Mouse (Mus musculus): ENCODE measurements around the gene Hoxa10. TPM values are rescaled to one million over a fixed set of nuclear protein-coding genes. Genes with fewer than 3 reads are reported as not detected.

Gene Hoxa10
- total and polyA plus RNA-seq, 3 experiments, result not detected

DNA sequence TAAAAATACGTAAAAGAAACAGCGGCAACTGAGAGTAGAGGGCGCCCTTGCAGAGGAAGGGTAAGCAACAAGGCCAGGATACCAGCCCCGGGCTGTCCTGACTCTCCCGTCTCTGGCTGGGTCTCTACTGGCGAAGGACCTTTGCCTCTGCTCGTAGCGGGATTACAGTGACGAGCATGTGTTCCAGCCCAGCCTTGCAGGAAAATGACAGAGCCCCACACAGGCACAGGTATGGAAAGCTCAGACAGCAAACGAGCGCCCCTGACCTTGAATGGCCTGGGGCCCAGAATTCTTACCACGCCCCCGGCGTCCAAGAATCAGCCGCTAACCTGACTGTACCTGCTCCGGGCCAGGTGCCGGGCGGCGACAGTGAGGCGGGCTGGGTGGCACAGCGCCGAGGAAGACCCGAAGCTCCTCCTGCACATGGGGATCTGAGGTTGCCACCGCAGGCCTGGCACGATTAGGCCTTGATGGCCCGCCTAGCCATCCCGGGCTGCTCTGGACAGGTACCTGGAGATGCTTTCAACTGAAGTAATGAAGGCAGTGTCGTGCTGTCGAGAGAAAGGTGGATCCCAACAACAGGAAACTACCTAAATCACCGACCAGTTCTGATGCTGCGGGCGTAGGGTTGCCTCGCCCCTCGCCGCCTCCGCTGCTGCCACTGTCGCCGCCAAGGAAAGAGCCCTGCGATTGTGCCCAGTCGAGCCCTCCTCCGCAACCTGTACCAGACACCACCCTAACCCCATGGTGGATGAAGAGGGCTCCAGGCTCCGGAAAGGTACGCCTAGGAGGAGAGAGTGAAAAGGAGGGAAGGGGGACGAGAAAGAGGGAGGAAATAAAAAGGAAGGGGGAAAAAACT, 10.9 kb downstream of the Hoxa10 start:
- Histone ChIP-seq H3K27ac (ENCODE audit: control insufficient read depth, low read depth, low read length) (no peak overlapping the region), H3K27me3 (ENCODE audit: control insufficient read depth in 1 of 2, insufficient read depth in 2 of 2, low read length in 2 of 2) (no peaks in the 10 kb centered on the region), H3K9me3 (replicated peaks; ENCODE audit: insufficient read depth, low read length) (no peaks in the 10 kb centered on the region), H3K9ac (ENCODE audit: control insufficient read depth, low read depth, low read length, poor library complexity, severe bottlenecking) (no peak overlapping the region), H3K36me3 (ENCODE audit: control insufficient read depth in 1 of 2, insufficient read depth in 2 of 2, low read length in 2 of 2) (no peaks in the 10 kb centered on the region), H3K4me1 (ENCODE audit: control insufficient read depth in 1 of 2, insufficient read depth in 2 of 2, low read length in 2 of 2) (no peaks in the 10 kb centered on the region), H3K4me3 (ENCODE audit: control insufficient read depth in 1 of 2, insufficient read depth in 1 of 2, low read depth in 2 of 2, low read length in 2 of 2) (no peak overlapping the region), H3K79me2 (ENCODE audit: control insufficient read depth, insufficient read depth, low read length, poor library complexity) (no peaks in the 10 kb centered on the region)
- no peak for DNase-seq (ENCODE audit: low read depth, low spot score)
- TF ChIP-seq TCF12 (IDR thresholded peaks at IDR 0.05; ENCODE audit: low read depth, low read length) (no peak), GATA1 (IDR thresholded peaks at IDR 0.05; ENCODE audit: low read depth, low read length) (no peak), MAX (IDR thresholded peaks at IDR 0.05; ENCODE audit: low read length) (no peak), POLR2AphosphoS5 (IDR thresholded peaks at IDR 0.05; ENCODE audit: borderline replicate concordance, low read depth, low read length) (no peak)

GRCm38 (mm10) chr6:52228475-52229465, 11.9 kb downstream of the Hoxa10 start:
- H3K27ac ChIP-seq (ENCODE audit: control insufficient read depth, low read depth, low read length), result no peak overlapping the region
- no peaks in the 10 kb centered on the region for H3K36me3 ChIP-seq (ENCODE audit: control insufficient read depth in 1 of 2, insufficient read depth in 2 of 2, low read length in 2 of 2)
- no peak overlapping the region for H3K4me3 ChIP-seq (ENCODE audit: control insufficient read depth in 1 of 2, insufficient read depth in 1 of 2, low read depth in 2 of 2, low read length in 2 of 2)
- no peak for DNase-seq (ENCODE audit: low read depth, low spot score)
- H3K27me3 ChIP-seq (ENCODE audit: control insufficient read depth in 1 of 2, insufficient read depth in 2 of 2, low read length in 2 of 2), result no peaks in the 10 kb centered on the region
- H3K9me3 ChIP-seq (replicated peaks; ENCODE audit: insufficient read depth, low read length), result no peaks in the 10 kb centered on the region
- H3K9ac ChIP-seq (ENCODE audit: control insufficient read depth, low read depth, low read length, poor library complexity, severe bottlenecking), result no peak overlapping the region
- no peak for TF ChIP-seq POLR2AphosphoS5 (IDR thresholded peaks at IDR 0.05; ENCODE audit: borderline replicate concordance, low read depth, low read length)
- TF ChIP-seq MAX (IDR thresholded peaks at IDR 0.05; ENCODE audit: low read length), result no peak
- TF ChIP-seq ZKSCAN1 (IDR thresholded peaks at IDR 0.05; ENCODE audit: low read depth, low read length), result no peak
- TF ChIP-seq CTCF (IDR thresholded peaks at IDR 0.05 in 2 of 3, conservative IDR thresholded peaks at IDR 0.05 in 1 of 3; ENCODE audit: control insufficient read depth in 1 of 3, insufficient read depth in 1 of 3, low read depth in 2 of 3, low read length in 3 of 3, poor library complexity in 1 of 3, severe bottlenecking in 1 of 3), result no peak
- no peak for TF ChIP-seq ZNF384 (IDR thresholded peaks at IDR 0.05; ENCODE audit: low read depth, low read length)
- TF ChIP-seq RCOR1 (IDR thresholded peaks at IDR 0.05; ENCODE audit: low read depth, low read length), result no peak
- TF ChIP-seq GATA1 (IDR thresholded peaks at IDR 0.05; ENCODE audit: low read depth, low read length), result no peak
- TF ChIP-seq EP300 (IDR thresholded peaks at IDR 0.05; ENCODE audit: low read depth in 1 of 2, low read length in 2 of 2), result no peak
- no peak for TF ChIP-seq ZMIZ1 (IDR thresholded peaks at IDR 0.05; ENCODE audit: low read depth, low read length)
- no peaks in the 10 kb centered on the region for H3K79me2 ChIP-seq (ENCODE audit: control insufficient read depth, insufficient read depth, low read length, poor library complexity)
- no peaks in the 10 kb centered on the region for H3K4me1 ChIP-seq (ENCODE audit: control insufficient read depth in 1 of 2, insufficient read depth in 2 of 2, low read length in 2 of 2)

Measured in MEL (cell line).